Mouse (Mus musculus) yolk sac, embryonic 10.5 days (tissue): ENCODE measurements at regions not wholly inside any gene's neighbourhood (a gene's known extent, or its start where the extent isn't known, plus 50 kb on each side); places are given as distances from the start of the nearest gene placed in this dataset.

Source experiments
- DNase-seq: peaks from one replicate; pipeline ENCODE4 v3.0.0-alpha.2; 2017; ENCODE audit warnings: low spot score

- no peak for DNase-seq
These were observed 118.1 kb upstream of the Zmiz1 start for GRCm38 (mm10) chr14:25340845-25341244.

- peak; percentile 38 for DNase-seq
These were observed 117.0 kb upstream of the Zmiz1 start for GRCm38 (mm10) chr14:25341848-25342427.

DNA sequence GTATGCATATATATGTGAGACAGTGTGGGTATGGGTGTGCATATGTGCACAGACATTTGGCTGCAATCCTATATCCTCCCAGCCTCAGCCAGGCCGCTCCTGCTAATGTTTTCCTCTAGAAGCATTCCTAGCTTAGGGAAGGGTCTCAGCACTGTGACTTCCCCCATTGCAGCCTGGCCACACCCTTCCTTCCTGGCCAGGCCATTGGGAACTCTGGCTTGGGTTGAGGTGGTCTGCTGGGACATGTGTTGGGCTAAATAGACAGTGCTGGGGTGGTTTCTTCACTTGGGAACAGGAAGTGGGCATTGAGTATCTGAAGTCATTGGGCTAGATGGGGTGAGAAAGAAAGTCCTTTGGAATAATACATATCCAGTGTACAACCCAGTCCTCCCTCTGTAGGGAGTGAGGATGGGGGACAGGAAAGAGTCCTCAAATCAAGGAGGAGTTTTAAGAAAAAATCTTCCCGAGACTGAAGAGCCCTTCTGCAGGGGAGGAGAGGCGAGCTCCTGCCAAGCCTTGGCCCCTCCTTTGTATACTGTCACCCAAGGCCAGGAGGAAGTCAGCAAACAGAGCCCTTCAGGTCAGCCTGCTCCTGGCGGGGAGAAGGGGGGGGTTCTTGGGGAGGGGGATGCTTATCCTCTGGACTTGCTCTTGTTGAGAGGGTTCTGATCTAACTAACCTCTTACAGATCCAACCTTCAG, 116.0 kb upstream of the Zmiz1 start:
- DNase-seq, result no peak

DNA sequence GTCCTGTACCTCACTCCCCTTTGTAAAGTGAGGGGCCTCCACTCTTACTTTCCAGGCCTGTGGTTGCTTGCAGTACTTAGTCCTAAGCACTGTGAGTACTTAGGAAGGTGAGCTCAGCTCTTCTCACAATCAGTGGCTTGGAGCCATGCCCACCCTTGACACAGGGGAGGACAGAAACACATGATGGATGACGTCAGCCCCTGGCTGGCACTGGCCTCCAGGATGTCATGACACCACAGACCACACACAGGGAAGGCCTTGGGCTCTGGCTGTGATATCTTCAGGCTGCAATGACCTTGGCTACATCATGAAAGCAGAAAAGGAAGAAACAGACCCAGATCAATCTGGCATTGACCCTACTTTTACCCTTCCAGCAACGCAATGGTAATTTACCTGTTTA, 113.0 kb upstream of the Zmiz1 start:
- no peak for DNase-seq

- no peak for DNase-seq
These were observed 112.0 kb upstream of the Zmiz1 start for GRCm38 (mm10) chr14:25346813-25347610.

DNA sequence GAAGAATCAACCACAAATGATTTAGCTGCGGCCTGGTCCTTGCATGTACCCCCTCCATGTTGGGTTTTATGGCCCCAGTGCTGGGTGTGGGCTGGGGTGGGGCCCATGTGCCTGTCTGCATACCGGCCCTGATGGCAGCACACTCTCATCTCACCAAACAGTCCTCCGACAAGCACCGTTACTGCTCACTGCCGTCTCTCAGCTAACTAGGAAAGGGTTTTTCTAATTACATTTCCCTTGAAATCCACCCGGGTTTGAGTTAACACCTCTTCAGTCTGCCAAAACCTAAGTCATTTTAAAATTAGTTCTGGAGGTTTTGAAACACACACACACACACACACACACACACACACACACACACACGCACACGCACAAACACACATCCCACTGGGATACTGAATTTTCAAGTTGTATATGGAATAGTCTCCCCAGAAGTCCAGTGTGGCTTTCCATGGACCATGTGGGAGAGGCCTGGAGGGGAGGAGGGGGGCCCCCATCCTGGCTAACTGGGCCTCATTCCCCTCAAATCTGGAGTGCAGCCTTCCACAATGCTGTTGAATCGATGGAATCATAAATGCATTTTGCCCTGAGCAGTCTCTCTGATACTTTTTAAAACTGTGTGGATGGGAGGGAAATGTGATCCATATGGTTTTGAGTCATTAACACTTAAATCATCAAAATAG, 108.6 kb upstream of the Zmiz1 start:
- no peak for DNase-seq

DNA sequence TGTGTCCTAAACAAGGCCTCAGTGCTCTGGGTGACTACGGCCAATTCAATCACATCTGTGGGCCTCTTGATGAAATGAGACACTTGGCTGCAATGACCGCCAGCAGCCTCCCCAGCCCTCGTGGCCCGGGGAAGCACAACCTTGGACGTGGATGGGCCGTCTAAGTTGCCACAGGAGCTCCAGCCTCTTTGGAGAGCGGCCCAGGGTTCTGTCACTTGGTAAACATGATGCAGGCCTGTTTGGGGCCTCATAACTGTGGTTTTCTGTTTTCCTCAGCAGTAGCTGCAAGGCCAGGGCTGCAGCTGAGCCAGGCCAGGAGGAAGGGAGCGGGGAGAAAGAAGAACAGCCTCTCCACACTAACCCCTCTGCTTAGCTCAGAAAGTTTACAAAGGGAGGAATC, 105.2 kb upstream of the Zmiz1 start:
- DNase-seq, result no peak

DNA sequence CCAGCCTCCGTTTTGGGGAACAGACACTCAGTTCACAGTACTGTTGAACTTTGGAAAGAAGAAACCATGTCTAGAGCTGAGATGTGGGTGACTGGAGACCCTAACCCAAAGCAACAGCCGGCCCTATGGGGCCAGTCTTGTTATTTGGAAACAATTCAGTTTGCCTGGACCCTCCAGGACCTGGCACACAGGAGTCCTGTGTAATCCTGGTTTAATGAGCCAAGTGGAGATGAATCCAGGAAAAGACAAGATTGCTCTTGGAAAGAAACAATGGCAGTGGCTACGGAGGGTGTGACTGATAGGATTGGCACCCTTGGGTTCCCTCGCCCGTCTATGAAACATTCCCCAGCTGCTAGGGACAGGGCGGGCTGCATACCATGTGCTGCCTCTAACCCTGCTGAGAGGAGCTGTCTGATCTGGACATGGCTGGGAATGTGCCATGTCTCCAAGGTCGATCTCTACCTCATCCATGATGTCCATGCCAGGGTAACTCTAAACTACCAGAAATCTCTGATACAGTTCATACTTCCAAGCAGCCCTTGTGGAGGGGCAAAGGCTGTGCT, 104.6 kb upstream of the Zmiz1 start:
- no peak for DNase-seq

- DNase-seq, result no peak
These were observed 101.2 kb upstream of the Zmiz1 start for GRCm38 (mm10) chr14:25357805-25358204.

GRCm38 (mm10) chr14:25359824-25360294, 99.1 kb upstream of the Zmiz1 start:
- DNase-seq, result no peak

GRCm38 (mm10) chr14:25360726-25361125, 98.3 kb upstream of the Zmiz1 start:
- no peak for DNase-seq

- DNase-seq, result no peak
These were observed 97.9 kb upstream of the Zmiz1 start for GRCm38 (mm10) chr14:25361129-25361528.

DNA sequence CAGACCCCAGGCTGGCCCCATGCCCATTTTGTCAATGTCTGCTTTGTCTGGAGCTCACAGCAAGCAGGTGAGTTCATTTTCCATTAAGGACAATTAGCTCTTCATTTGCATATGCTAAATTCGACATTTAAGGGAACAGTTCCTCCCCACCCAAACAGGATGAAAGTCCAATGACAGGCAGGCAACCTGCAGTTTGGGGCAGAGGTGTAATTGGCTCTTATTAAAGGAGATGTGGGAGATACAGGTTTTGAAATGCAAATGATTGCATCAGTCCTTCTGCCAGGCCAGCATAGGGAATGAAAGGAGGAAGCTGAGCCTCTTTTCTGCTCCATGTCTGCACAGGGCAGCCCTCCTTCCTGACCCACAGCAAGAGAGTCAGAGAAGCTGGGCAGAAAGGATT, 96.2 kb upstream of the Zmiz1 start:
- DNase-seq, result no peak

DNA sequence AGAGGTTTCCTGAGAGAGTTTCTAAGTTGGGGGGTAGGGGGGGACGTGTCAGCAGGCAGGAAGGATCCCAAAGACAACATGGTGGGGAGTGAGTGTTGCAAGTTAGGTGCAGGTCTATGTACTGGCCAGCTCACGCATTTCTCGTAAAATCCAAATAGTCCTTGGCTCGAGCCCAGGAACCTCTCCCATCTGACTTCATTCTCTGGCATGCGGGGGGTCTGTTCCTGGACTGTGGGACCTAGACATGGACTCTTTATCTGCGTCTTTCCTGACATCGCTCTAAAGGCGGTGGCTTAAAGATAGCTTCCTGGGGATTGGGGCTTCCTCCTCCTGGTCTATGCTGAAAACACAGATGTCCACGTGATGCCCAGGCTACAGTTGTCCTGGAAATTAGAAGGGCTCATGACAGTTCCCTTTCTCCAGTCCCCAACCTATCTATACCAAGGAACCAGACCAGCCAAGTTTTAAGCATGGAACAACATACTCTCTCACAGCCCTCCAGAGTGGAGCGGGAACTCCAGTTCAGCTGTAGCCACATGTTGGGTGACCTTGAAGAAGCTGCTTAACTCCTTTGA, 93.7 kb upstream of the Zmiz1 start:
- DNase-seq, result no peak

GRCm38 (mm10) chr14:25366009-25366408, 93.0 kb upstream of the Zmiz1 start:
- DNase-seq, result no peak

DNA sequence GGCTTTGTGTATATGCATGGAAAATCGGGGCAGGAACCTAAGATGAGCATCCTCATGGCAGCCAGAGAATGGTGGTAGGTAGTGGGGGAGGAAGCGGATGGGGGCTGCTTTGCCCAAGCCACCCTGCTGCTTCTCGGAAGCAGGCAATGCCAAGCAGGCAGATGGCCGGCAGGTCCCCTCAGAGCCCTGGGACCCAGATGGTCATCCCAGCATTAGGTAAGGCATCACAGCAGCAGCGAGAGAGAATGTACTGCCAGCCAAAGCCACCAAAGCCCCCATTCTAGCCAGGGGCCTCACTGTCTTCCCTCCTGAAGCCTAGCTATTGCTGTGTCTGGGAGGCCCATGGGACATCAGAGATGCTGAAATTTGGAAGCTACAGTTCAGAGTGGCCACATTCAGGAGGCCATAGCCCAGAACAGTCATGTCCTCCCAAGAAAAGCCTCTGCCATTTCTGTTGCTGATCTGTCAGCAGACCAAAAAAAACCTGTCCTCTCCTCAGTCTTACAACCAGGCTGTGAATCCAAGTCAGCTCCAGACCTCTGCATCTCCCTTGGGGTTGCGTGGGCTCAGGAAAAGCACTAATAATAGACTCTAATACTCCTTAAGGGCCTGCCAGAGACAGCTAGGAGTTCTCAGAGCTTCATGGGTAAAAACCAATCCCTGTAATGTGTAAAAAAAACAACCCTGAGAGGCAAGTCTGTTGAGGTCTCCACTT, 88.5 kb upstream of the Zmiz1 start:
- no peak for DNase-seq

DNA sequence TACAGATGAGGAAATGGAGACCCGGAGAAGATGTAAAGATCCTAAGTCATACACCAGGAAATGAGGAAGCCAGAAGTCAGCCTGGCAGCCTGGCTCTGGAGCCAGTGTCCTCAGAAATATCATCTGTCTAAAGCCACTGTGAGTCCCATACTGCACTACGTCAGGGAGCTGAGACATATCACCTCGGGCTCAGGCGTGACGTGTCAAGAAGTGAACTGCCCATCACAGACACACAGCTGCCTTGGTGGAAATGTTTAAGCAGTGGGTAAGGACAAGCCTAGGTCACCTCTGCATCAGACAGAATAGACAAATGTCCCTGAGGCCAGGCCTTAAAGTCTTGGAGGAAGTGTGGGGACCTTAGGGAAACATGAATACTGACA, 88.0 kb upstream of the Zmiz1 start:
- DNase-seq, result no peak

- no peak for DNase-seq
These were observed 87.3 kb upstream of the Zmiz1 start for GRCm38 (mm10) chr14:25371661-25372060.

DNA sequence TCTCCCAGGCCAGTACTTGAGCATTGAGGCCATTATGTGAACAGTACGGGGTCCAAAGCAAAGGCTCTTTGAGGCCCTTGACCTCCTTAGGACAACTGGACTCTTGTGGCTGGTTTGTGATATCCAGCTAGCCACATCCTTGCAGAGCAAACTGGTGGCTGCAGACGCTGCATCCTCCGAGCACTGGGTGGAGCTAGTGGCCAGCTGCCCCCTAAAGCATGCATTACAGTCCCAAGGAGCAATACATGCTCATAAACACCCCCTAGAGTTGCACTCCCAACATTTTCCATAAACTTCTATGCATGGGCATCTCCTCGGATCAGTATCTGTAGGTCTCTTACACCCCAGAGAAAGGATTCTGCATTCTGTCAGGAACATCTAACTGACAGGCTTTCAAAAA, 86.4 kb upstream of the Zmiz1 start:
- no peak for DNase-seq

DNA sequence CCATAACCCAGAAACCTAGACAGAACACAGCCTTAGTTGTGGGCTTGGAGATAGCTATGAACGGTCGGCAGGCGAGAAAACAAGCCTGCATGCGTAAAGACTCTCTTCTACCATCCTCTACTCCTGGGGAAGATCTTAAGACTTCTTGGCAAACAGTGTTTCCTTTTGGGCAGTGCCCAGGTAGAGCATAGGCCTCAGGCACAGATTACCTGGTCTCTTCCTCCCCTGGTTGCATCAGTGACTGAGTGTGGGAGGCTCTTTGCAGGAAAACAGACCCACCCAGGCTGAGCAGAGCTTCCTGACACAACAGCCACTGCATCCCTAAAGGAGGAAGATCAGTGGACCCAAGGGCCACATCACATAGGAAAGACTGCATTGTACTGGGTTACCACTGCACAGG, 85.8 kb upstream of the Zmiz1 start:
- no peak for DNase-seq

- no peak for DNase-seq
These were observed 84.0 kb upstream of the Zmiz1 start for GRCm38 (mm10) chr14:25375001-25375400.
